Mouse (Mus musculus) frontal cortex, postnatal 36 days (tissue): ENCODE results near the gene Olfr916.

Experiments
- DNase-seq, 2 experiments: peaks; one replicate each; pipeline ENCODE4 v3.0.0; 2022; ENCODE audit warnings: low spot score in 2 of 2

Olfr916 gene

GRCm38 (mm10) chr9:38659775-38660174, at the start of gene Olfr916:
Gene Olfr916 (minus strand): TSS chr9:38659875.
- DNase-seq, result no peak

- DNase-seq, result no peak
Observed at GRCm38 (mm10) chr9:38674501-38674900, 14.8 kb upstream of the Olfr916 start, which contains the start of gene Olfr918. Gene Olfr918 (minus strand): TSS chr9:38674601.

- no peak for DNase-seq
Observed at GRCm38 (mm10) chr9:38672887-38673286, 13.2 kb upstream of the Olfr916 start.

- DNase-seq, result no peak
Observed at GRCm38 (mm10) chr9:38665742-38666141, 6.1 kb upstream of the Olfr916 start, which contains the start of gene Olfr917. Gene Olfr917 (minus strand): TSS chr9:38665842.

GRCm38 (mm10) chr9:38632406-38632805, 27.3 kb downstream of the Olfr916 start:
- no peak for DNase-seq
